Mouse (Mus musculus): ENCODE measurements around the gene Kif9.

The Kif9 gene

GRCm38 (mm10) chr9:110529002-110529737 is 52.4 kb downstream of the Kif9 start:
- no peak for DNase-seq (ENCODE audit: low read depth, low spot score)

- no peak for DNase-seq (ENCODE audit: low read depth, low spot score)
Measured at GRCm38 (mm10) chr9:110530650-110531049, 53.9 kb downstream of the Kif9 start.

- peak; percentile 18 for DNase-seq (ENCODE audit: low read depth, low spot score)
Measured at GRCm38 (mm10) chr9:110531151-110531791, 54.5 kb downstream of the Kif9 start.

GRCm38 (mm10) chr9:110531914-110532489 is 55.2 kb downstream of the Kif9 start:
- peak; percentile 95 for DNase-seq (ENCODE audit: low read depth, low spot score)

GRCm38 (mm10) chr9:110532538-110533291 is 56.0 kb downstream of the Kif9 start, which contains the start of gene Setd2:
Gene Setd2, plus strand, starts transcription at chr9:110532597.
- peak; percentile 41 for DNase-seq (ENCODE audit: low read depth, low spot score)

- no peak for DNase-seq (ENCODE audit: low read depth, low spot score)
Measured at GRCm38 (mm10) chr9:110533645-110534044, 56.9 kb downstream of the Kif9 start.

- DNase-seq (ENCODE audit: low read depth, low spot score), result no peak
Measured at GRCm38 (mm10) chr9:110535114-110535513, 58.4 kb downstream of the Kif9 start.

- DNase-seq (ENCODE audit: low read depth, low spot score), result no peak
Measured at GRCm38 (mm10) chr9:110536636-110537035, 59.9 kb downstream of the Kif9 start.

GRCm38 (mm10) chr9:110538511-110538910 is 61.8 kb downstream of the Kif9 start:
- no peak for DNase-seq (ENCODE audit: low read depth, low spot score)

- DNase-seq (ENCODE audit: low read depth, low spot score), result no peak
Measured at GRCm38 (mm10) chr9:110541988-110542387, 65.2 kb downstream of the Kif9 start.

GRCm38 (mm10) chr9:110548261-110548660 is 71.5 kb downstream of the Kif9 start:
- no peak for DNase-seq (ENCODE audit: low read depth, low spot score)

- no peak for DNase-seq (ENCODE audit: low read depth, low spot score)
Measured at GRCm38 (mm10) chr9:110568309-110568708, 91.6 kb downstream of the Kif9 start.
